Mouse (Mus musculus): Measurements from ENCODE around the gene Arpp21.

DNA sequence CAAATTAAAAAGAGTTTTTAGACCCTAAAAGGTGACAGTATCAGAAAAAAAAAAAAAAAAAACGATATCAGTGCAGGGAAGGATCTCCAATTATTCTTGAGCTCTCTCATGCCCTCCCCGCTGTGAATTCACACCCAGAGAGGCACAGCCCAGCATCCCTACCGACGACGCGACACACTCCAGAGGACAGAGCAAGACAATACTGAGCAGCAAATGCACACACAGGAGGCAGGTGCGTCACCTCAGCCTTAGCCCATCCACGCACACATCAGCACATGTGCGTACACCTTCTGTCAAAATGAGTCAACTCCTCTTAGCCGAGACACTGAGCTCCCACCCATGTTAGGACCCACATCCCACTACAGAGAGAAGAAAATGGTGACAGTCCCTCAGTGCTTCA, 50.0 kb downstream of the Arpp21 start:
- TF ChIP-seq CTCF (IDR thresholded peaks at IDR 0.05; ENCODE audit: low read depth, low read length) = no peak
- no peak for TF ChIP-seq POLR2A (IDR thresholded peaks at IDR 0.05; ENCODE audit: extremely low read depth, insufficient read depth, low read length)

Data from liver, adult 2 months (tissue).